Mouse (Mus musculus): Measurements from ENCODE around the gene Acadm.

Gene Acadm

DNA sequence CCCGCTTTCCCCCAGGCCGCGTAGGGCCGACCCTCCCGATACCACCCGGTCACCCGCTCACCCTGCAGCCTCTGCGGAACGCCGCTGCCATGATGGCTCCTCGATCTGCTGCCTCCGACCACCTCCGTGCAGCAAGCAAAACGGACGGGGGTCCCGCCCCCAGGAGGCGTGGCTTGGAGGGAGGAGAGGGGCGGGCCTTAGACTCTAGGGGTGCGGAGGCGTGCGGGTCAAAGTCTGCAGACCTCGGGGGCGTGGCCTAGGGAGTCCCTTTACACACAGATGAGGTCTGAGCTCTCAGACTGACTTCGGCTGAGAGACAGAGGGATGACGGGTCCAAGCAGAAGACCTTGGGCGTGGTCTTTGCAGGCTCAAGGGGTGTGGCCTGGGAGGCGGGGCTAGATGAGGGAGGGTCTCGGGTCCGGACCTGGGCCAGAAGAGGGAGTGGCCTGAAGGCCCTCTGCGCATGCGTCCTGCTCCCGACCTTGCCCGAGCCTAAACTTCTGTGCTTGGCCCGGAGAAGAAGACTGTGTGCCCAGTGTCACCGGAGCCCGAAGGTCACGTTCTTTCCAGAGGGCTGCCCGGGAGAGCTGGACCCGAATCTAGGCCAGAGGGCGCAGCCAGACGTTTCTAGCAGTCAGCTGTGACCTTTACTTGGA lies at the start of gene Acadm:
Gene Acadm (minus strand): TSS at position 298 of the 656 bp plus-strand sequence.
- peak; percentile 99 for DNase-seq

DNA sequence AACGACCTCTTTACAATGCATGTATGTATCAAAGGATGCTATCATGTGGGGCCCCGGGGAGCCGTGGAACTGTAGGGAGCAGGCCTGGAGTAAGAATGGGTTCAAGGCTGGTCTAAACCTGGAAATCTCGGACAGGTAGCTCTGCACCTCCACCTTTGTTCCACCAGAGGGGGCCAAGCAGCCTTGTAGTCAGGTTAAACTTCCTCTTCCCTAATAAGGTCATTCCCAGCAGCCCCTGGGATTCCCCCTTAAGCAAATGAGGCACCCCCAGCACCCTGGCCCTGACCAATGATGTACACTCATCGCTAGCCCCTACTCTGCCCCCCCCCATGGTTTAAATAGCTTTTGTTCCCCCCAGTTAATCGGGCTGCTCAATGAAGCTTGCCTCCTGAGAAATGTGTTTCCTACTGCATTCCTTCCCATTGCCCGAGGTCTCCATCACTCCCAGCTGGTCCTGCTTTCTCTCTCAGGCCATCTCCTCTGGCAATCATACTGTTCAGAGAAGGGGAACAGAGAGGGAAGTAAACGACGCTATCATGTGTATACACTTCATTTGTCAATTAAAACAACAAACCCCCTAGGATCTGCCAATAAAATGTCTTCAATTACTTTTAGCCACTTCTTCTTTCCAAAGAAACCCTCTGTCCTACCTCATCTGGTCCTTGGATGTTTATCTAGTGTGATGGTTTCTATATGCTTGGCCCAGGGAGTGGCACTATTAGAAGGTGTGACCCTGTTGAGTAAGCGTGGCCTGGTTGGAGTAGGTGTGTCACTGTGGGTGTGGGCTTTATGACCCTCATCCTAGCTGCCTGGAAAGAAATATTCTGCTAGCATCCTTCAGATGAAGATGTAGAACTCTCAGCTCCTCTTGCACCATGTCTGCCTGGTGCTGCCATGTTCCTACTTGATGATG lies 40.3 kb upstream of the Acadm start:
- DNase-seq = peak; percentile 29

DNA sequence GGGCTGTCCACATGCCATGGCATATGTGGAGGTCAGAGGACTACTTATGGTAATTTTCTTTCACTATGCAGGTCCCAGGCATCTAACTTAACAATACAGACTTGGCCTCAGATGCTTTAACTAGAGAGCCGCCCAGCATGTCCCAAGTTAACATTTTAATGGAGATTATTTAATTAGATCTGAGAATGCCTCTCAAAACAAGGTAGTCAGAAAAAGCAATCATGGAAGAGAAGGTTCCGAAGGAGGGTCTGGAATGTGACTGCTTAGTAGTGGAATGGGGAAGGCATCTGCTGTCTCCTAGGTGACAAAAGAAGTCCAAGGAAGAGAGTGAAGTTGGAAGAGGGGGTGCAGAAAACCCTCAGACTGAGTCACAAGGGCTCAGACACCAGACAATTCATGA lies 36.2 kb upstream of the Acadm start:
- no peak for DNase-seq

DNA sequence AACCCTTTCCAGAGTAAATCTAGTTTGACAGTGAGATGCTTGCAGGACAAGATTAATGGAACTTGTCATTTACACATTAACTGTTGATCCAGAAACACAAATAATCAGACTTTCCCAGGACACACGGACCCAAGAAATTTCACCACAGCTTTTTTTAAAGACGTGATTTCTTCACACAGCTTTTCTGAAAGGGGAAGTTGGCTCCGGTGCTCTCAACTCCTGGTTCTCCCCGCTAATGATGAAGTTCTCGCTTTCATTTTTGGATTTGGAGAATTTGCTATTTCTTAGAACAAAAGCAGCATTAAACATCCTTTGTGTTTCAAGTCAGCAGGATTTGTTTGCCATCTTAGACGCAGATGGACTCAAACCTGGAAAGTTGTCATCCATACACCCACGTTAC lies 31.4 kb upstream of the Acadm start:
- no peak for DNase-seq

DNA sequence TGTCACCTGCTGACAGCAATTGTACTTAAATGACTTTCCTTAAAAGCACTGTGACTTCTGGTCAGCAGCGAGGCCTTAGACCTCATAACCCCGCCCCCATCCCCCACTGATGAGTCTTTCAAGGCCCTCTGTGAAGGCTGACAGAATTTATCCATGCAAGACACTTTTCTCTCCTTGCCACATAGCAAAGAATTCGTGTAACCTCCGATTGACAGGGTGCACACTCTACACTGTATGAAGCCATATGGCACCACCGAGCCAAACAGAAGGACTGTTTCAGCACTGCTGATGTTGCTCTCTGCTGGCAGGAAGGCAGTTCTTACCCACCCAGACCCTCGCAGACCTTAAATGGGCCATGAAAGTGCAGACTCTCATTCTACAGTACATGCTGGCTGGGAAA lies 30.6 kb upstream of the Acadm start:
- DNase-seq = no peak

DNA sequence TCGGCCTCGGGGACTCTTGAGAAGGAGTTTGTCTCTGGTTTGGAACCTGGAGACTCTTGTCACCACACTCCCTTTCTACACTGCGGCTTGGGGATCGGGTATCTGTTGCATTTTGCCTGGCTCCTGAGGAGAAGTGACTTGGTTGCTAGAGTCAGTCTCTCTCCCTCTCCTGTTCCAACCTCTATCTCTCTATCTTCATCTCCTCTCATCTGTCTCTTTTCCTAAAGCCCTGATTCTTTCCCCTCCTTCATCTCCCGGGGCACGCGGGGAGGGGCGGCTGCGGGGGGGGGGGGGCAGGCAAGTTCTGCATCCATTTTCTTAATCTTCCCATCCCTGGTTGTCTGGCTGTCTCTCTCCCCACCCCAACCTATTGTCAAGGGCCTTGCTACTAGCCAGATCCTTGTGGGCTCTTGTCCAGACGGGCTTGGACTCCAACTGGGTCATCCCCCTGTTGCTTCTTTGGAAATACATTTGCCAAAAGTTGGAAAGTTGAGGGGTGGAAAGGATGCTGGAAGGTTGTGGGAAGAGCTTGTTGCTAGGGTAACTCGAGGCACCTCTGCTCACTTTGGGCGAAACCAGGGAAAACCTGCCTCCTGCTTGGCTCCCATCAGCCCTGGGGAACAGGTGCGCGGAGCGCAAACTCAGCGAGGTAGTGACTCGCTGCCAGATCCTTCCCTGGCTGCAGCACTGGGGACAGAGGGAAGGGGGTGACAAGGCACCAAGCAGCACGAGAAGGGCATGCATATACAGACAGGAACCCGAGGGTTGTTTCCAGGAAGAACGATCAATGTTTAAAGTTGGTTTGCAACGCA lies 29.7 kb upstream of the Acadm start:
- DNase-seq = no peak

DNA sequence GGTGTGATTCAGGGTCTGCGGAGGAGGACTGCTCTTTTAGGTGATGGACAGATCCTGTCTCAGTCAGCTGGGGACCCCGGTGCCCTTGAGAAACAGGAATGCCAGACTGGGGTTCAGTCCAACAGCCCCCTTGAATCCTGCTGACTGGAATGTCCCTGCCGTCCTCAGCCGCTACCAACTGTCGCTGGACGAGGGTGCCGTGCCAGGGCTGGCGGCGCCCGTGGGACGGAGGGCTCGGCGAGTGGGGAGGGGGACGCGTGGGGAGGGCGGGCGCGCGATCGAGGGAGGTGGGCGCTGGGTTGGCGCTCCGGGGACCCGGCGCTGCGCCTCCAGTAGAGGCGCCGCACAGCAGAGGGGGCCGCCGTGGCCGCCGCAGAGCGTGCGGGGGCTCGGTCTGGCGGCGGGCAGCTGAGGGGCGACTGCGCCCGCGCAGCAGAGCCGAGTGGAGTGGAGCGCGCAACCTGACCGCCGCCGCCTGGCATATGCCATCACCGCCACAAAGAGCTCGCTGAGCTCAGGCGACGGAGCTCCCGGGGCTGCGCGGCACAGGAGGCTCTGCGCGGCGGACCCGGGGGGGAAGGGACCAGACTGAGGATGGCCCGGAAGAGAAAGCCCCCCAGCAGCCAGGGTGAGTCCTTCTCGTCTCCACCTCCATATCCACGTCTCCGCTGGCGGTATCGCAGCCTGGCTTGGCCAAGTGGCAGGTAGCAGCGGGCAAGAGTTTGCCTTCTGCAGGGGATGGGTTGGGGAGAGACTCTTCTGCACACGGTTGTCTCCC lies 28.9 kb upstream of the Acadm start, which contains the start of gene Slc44a5:
Gene Slc44a5 (plus strand): TSS at position 266 of the 778 bp plus-strand sequence.
- no peak for DNase-seq

DNA sequence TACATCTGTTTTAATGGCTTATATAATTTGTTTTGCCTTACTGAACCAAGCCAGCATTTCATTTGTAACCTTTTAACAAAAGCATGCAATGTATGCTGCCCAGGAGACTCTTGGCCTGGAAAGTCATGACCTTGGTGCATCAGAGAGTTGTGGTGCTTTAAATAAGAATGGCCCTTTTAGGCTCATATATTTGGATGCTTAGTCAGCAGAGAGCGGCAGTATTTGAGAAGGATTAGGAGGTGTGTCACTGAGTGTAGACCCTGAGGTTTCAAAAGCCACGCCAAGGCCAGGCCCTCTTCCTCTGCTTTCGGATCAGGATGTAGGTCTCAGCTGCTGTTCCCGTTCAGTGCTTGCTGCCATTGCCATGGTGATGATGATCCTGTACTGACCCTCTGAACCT lies 25.0 kb upstream of the Acadm start:
- no peak for DNase-seq

DNA sequence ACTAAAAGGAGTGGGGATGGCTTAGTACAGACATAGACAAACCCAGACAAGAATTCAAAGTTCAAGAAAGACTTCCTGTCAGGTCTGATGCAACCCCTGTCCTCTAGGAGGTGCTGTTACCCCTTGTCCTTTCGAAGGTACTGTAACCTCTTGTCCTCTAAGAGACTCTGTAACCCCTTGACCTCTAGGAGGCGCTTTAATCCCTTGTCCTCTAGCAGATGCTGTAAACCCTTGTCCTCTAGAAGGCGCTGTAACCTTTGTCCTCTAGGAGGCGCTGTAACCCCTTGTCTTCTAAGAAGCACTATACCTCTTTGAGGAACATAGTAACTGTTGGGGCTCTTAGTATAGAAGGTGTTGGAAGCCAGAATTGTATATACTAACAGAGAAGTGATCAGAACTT lies 24.1 kb upstream of the Acadm start:
- DNase-seq = no peak

DNA sequence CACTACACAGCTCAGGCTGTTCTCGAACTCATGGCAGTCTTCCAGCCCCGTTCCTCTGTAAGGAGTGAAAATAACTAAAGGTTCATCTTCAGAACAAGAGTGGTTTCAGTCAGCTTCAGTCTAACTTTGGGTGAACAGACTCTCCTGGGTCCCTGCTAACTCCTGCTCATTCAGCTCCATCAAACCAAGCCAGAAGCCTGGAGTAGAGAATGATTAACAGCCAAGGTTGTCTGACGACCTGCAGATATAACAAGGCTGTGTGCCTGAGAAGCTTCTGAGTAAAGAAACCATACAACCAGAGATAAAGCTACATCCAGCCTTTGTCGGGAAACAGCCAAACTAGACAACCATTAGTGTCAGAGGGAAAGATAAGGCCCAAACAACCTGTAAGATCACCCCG lies 23.0 kb upstream of the Acadm start:
- no peak for DNase-seq

DNA sequence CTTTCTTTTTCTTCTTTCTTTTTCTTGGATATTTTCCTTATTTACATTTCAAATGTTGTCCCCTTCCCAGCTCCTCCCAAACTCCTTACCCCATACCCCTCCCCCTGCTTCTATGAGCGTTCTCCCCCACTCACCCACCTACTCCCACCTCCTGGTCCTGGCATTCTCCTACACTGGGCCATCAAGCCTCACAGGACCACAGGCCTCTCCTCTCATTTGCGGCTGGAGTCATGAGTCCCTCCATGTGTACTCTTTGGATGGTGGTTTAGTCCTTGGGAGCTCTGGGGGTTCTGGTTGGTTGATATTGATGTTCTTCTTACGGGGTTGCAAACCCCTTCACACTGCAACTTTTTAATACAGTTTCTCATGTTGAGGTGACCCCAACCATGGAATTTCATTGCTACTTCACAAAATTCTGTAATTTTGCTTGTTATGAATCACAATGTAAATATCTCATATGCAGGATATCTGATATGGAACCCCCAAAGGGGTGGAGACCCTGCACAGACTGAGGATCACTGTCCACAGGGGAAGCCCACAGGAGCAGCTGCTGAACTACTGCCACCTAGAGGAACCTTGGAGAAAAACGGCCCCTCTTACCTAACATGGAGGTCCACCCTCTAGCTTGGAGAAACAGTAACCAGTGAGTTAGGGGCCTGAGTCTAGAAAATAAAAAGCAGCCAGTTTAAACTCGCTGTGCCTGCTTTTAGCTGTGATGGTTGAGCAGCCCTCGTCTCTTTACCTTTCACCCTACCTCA lies 17.4 kb upstream of the Acadm start:
- DNase-seq = no peak

DNA sequence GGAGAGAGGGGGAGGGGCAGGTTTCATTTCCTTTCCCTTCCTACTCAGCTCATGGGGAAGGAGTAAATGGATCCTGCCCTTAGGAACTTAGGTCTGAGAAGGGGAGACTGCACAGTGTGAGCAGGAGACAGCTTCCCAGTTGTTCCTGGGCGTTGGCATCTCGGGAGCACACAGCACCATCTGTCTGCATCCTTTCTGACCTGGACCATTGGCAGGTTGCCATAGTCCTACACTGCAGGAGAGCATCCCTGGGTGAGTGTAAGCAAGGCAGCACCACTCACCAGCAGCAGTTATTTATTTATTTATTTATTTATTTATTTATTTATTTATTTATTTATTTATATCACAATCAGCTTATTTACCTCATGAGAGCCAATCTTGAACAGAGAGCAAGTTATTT lies 16.5 kb upstream of the Acadm start:
- no peak for DNase-seq

DNA sequence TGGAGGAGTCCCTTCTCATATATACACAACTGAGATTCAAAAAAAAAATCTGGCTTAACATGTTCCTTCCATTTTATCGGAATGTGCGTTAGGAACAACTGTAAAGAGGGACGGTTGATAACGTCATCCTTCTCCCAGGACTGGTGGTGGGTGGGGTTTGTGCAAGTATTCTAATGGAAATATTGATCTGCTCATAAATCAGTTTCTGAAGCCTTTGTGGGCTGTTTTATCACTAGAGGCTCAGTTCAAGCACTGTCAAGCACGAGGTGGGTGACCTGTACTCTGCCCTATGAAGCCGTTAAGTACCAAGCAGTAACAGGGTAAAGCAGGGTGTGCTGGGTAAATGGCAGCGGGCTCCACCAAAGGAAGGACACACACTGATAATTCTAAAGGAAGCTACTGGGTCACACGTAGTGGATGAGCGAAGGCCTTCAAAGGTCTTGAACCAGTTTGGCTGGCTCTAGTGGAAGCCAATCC lies 15.3 kb upstream of the Acadm start:
- DNase-seq = no peak

DNA sequence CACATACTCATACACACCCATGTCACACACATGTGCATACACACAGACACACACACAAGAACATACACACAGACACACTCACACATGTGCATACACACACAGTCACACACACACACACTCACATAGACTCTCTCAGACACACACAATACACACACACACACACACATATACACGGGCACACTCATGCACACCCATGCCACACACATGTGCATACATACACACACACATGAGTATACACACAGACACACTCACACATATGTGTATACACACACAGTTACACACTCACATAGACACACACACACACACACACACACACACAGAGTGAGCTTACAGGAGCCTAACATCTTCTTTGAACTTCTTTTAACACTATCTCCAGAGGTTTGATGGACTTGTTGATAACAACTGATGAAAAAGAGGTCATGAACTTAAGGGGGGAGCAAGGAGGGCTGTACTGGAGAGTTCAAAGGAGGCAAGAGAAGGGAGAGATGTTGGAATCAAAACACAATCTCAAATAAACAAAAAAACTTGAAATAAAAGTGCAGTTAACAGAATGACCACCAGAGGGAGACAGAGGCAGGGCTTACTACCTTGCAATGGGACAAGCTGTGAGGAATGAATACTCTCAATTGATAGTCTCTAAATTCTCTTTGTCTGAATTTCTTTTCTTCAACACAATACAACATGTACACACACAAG lies 14.8 kb upstream of the Acadm start:
- no peak for DNase-seq

DNA sequence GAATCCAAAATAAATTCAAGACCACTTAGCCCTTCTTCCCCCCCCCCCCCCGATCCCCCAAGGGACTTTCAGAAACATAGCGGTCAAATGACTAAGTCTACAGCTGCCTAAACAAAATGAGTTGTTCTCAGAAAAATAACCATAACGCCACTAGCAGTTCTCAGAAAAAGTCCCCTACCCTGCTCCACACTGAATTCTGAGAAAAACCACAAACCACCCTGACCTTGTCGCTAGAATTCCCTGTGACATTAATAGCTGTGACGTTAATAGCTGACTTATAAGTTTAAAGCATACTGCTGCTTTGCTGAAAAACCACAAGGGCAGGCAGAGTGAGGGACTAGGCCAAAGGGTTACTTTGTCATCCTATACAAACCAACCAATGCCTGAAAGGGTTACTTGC lies 13.5 kb upstream of the Acadm start:
- DNase-seq = no peak

DNA sequence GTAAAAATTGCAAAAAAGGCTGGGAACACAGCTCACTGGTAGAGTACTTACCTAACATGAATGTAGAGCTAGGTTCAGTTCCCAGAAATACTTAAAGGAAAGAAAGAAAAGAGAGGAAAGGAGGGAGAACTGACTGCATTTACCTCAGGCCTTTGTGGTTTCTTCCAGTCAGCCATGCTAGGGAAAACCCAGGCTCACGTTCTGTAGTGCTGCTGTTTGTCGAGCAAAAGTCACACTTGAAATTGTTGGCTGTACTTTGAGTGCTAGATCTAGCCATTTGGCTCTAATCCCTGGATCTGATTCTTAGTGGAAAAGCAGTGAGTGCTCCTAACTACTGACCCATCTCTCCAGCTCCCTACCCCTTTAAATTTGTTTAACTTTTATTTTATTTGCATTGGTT lies 3.7 kb upstream of the Acadm start:
- no peak for DNase-seq

DNA sequence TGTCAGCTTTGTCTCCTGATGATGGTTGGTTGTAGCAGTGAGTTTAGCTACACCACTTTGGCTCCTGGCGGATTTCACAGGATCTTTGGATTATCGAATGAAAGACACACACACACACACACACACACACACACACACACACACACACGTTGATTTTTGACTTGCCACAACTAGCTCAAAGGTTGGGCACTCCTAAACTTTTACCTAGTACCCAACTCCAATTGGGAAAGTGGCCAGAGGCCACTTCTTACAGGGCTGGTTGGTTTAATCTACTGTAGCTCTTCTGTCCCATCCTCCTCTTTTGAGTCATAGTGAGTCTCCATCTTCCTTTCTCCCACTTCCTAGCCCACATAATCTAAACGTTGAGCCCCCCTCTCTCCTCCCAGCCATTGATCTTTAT lies 2.8 kb upstream of the Acadm start:
- DNase-seq = no peak

DNA sequence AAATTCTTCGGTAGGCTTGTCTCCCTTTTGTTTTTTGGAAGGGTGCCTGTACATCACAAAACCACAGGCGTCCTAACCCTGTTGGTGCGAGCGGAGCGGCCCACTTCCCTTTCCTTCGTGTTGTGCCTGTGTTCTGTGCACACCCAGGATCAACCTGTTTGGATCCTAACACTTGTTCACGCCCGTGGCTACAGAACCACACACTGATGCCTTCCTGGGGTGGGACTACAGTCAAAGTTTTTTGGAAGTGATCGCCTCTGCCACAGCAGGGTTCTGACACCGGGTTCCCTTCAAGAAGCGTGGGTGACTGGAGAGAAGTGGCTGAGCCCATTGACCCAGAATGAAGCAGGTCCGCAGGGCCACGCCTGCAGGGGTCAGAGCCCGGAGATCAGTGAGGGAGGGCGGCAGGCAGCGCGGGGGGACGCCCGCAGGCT lies 514 bp downstream of the Acadm start:
- no peak for DNase-seq

DNA sequence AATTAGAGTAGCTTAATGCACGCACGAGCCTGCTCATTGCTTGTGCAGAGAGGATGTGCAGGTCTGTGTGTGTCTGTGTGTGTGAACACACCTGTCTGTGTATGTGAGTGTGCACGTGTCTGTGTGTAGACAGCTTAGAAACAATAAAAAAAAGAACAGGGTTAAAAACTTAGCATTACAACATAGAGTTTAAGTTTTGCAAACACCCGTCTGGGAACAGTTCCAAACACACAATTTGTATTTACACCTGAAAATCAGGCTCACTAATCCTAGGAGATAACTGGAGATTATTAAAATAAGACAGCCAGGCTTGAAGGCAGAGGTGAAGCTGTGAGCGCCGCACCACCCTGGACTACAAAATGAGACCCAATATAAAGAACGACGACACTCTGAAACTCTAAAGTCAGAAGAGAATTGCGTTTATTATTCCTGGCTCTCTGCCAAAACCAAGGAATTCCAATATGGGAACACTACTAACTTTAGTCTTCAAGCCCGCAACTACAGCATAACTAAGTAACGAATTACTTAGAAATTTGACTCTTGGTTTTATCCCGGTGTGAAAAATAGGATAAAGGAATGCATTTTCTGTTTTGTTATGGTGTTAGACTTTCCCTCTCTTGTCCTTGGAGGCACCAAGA lies 1.3 kb downstream of the Acadm start:
- DNase-seq = no peak

DNA sequence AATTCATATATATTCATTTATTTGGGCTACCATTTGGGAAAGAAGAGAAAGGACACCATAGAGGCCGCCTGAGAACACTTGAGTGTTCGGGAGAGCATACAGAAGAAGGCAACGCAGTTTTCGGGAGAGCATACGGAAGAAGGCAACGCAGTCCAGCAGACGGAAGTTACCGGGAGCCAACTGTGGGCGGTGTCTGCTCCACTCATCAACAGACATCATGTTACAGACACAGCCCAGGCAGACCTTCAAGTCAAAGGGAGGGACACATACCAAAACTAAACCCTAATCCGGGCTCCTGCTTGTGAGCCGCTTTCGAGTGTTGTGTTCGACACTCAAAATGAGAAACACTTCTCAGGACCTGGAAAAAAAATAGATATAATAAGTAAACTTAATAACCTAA lies 2.8 kb downstream of the Acadm start:
- DNase-seq = no peak

DNA sequence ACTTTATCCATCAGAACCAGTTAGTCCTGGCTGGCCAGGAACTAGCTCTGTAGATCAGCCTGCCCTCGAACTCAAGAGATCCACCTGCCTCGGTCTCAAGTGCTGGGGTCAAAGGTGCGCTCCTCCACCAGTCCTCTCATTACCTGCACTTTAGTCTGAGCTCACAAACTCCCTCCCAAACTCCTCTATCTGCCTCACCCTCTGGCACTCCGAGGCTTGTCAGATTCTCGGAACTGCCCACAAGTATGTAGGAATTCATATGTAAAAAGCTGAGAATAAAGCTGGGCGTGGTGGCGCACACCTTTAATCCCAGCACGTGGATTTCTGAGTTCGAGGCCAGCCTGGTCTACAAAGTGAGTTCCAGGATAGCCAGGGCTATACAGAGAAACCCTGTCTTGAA lies 3.9 kb downstream of the Acadm start:
- DNase-seq = no peak

Data from kidney, adult 18-20 months (tissue).